Mouse (Mus musculus): ENCODE data around the gene Tex52. TPM values are rescaled to one million over a fixed set of nuclear protein-coding genes. Genes with fewer than 3 reads are reported as not detected.

Gene Tex52
- 0.26 and 0.44 TPM in 2 replicates for polyA plus RNA-seq (2015; fragmentation: Nextera tagmentation; extraction: Ambion mirVana)

DNA sequence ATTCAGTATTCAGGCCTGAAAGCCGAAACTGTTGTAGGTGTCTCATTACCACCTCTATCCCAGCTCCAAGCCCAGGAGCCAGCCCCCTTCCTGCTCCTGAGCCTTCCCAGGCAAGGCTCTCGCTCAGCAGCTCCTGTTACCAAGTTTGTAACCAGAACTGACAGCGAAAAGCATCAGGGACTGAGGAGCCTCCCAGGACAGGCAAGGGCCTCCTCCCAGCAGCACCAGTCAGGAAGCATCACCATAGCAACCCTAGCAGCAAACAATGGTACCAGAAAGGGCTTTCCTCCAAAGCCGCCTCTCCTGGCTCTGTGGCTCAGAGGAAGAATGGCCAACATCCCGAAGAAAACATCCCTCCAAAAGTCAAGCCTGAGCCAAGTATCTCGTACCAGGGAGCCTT lies at the start of gene Tex52, which contains the start of gene Gm44596:
Gene Tex52, plus strand, starts transcription at position 265 of the 400 bp plus-strand sequence.
Gene Gm44596, plus strand, starts transcription at position 312 of the 400 bp plus-strand sequence.
- Histone ChIP-seq H3K9ac (no peak within 1 kb of the TSS), H3K36me3 (peaks cover 63% of the 10 kb centered on the region), H3K27ac (no peak within 1 kb of the TSS), H3K27me3 (no peaks in the 10 kb centered on the region), H3K4me3 (replicated peaks) (no peak within 1 kb of the TSS), H3K4me1 (peaks cover 7% of the 10 kb centered on the region; the same call in 1 of the 2 replicates), H3K9me3 (replicated peaks) (no peaks in the 10 kb centered on the region), H3K4me2 (no peak within 1 kb of the TSS)
- peak; percentile 72 for ATAC-seq (replicated peaks; ENCODE audit: low FRiP score)
- 40% methylated on average over 6 of the region's 6 CpGs for WGBS

DNA sequence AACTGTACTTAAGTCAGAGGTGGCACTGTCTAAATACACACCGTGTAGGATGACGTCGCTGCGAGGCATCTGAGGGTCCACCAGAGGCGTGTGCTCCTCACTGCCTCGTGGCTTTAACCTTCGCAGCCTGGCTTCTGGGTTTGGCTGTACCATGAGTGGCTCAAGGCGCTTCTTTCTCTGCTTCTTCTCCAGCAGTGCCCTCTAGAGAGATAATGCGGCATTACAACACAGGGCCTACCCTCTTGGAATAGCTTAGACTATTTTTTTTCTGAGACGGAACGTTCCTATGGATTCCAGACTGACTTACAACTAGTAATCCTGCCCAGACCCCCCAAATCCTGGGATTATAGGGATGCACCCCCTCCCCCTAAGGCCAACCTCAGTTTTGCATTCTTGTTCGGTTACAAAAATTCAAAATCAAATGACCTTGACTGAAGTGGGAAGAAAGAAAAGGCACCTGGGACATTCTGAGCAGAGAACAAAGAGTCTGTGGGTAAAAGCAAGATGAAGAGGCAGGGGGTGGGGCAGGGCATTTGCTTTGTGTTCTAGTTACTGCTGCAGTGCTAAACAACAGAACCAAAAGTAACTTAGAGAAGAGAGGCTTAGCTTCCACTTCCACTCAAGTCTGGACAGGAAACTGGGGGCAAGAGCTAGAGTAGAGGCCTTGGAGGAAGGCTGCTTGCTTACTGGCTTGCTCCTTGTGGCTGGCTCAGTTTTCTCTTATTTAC lies 40.7 kb upstream of the Tex52 start:
- no peak overlapping the region for H3K4me2 ChIP-seq

DNA sequence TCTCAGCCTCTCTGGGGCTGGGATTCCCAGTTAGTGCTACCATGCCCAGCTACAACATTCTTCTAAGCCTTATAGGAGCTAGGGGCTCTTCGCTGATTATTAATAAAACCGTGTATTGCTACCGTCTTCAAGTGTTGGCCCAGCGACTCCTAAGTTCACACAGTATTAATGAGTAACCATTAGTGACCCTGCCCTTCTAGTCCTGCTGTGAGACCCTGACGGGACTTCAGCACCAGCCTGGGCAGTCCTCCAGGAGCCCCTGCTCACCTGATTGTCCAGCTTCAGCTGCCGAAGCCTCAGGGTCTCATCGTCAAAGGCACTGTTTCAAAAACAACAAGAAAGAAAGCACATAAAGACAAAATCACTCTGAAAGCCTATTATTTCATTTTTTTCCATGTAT lies 37.8 kb upstream of the Tex52 start:
- ATAC-seq (replicated peaks; ENCODE audit: low FRiP score): peak; percentile 53; the same call in 1 of the 2 replicates
- Histone ChIP-seq H3K4me1 (peaks cover 34% of the 10 kb centered on the region), H3K9me3 (replicated peaks) (no peaks in the 10 kb centered on the region), H3K9ac (no peak overlapping the region), H3K27ac (peak overlapping the region; percentile 52), H3K27me3 (no peaks in the 10 kb centered on the region), H3K36me3 (peaks cover 38% of the 10 kb centered on the region), H3K4me2 (no peak overlapping the region), H3K4me3 (replicated peaks) (no peak overlapping the region)
- 60% methylated on average over 7 of the region's 7 CpGs for WGBS

More for the DNA sequence above, 40.7 kb upstream of the Tex52 start:
- ATAC-seq (replicated peaks; ENCODE audit: low FRiP score): peak; percentile 43; the same call in 1 of the 2 replicates
- 36% methylated on average over 12 of the region's 12 CpGs for WGBS
- no peak overlapping the region for H3K27ac ChIP-seq
- no peak overlapping the region for H3K9ac ChIP-seq
- no peaks in the 10 kb centered on the region for H3K9me3 ChIP-seq (replicated peaks)
- peaks cover 59% of the 10 kb centered on the region for H3K36me3 ChIP-seq
- no peak overlapping the region for H3K4me3 ChIP-seq (replicated peaks)
- peaks cover 30% of the 10 kb centered on the region for H3K4me1 ChIP-seq
- no peaks in the 10 kb centered on the region for H3K27me3 ChIP-seq

DNA sequence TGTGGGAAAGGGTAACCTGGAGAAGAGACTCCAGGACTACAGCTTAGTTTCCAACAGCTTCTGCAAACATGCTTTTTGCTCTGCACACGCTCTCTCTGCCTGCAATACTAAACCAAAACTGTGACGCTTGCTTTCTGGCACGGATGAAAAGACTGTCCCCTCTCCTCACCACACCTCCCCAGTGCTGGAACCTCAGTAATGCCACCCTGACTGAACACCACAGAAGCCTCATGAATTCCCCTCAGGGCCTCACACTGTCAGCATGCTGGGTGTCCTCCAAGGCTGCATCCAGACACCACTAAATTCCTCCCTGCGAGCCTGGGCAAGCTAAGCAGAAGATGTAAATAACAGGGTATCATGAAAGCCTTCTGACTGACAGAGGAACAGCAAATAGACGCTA lies 36.4 kb upstream of the Tex52 start:
- Histone ChIP-seq H3K36me3 (peaks cover 34% of the 10 kb centered on the region), H3K27ac (peak overlapping the region; percentile 37; the same call in 1 of the 2 replicates), H3K9ac (no peak overlapping the region), H3K4me1 (peaks cover 34% of the 10 kb centered on the region), H3K4me3 (replicated peaks) (no peak overlapping the region), H3K9me3 (replicated peaks) (no peaks in the 10 kb centered on the region), H3K4me2 (no peak overlapping the region), H3K27me3 (no peaks in the 10 kb centered on the region)
- no peak for ATAC-seq (replicated peaks; ENCODE audit: low FRiP score)
- WGBS: 37% methylated on average over 5 of the region's 5 CpGs

DNA sequence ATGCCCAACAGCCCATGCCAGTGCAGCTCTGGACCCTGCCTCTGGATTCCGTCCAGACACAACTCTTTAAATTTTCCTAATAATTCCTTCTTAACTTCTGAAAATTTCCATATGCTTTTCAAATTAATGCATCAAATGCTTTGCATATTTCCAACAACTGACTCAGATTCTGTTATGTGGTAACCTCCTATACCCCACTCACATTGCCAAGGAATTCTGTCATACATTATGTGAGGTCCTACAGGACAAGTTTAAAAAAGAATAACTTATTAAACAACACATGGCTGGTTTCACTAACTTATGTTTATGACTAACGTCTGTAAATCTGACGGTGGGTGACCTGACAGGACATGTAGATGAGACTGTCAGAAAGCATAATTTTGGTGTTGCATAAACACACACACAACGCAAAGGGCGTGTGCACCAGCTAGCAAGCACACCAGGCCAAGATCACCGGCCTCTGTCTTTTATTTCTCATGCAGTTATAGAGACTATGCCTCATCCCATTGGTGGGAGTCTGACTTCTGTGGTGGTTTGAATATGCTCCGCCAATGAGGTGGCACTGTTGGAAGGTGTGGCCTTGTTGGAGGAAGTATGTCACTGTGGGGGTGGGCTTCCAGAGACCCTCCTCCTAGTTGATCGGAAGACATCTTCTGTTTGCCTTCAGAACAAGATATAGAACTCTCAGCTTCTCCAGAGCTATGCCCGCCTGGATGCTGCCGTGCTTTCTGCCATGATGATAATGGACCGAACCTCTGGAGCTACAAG lies 33.1 kb upstream of the Tex52 start:
- no peak overlapping the region for H3K4me2 ChIP-seq
- WGBS: 86% methylated on average over 11 of the region's 11 CpGs
- peaks cover 20% of the 10 kb centered on the region for H3K4me1 ChIP-seq
- H3K9me3 ChIP-seq (replicated peaks): no peaks in the 10 kb centered on the region
- H3K4me3 ChIP-seq (replicated peaks): no peak overlapping the region
- no peaks in the 10 kb centered on the region for H3K27me3 ChIP-seq
- peak overlapping the region; percentile 56; the same call in 1 of the 2 replicates for H3K27ac ChIP-seq
- no peak overlapping the region for H3K9ac ChIP-seq
- H3K36me3 ChIP-seq: peaks cover 22% of the 10 kb centered on the region
- ATAC-seq (replicated peaks; ENCODE audit: low FRiP score): 0 out of 2 replicates have a peak, but pooled peaks have one; percentile 18

DNA sequence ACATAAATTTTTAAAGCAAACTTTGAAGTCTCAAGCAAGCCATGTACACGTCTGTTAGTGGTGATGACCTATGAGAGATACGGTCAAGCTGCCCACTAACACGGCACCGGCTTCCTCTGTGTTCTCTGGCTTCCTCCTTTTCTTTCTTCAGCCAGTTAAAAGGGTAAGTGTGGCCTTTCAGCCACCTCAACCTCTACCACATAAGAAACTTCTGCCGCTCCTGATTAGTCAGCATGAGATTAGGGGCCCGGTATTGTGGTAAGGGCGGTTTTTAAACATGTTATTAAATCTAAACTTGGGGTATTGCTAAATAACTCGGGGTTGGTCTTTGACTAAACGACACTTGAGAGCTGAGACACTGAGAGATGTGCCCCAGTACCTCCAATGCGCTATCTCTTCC lies 29.6 kb upstream of the Tex52 start:
- H3K9ac ChIP-seq: no peak overlapping the region
- no peaks in the 10 kb centered on the region for H3K27me3 ChIP-seq
- no peak overlapping the region for H3K4me3 ChIP-seq (replicated peaks)
- H3K4me1 ChIP-seq: peaks cover 15% of the 10 kb centered on the region
- WGBS: 83% methylated on average over 10 of the region's 10 CpGs
- no peaks in the 10 kb centered on the region for H3K9me3 ChIP-seq (replicated peaks)
- no peak overlapping the region for H3K27ac ChIP-seq
- H3K36me3 ChIP-seq: peaks cover 28% of the 10 kb centered on the region
- H3K4me2 ChIP-seq: no peak overlapping the region
- no peak for ATAC-seq (replicated peaks; ENCODE audit: low FRiP score)

DNA sequence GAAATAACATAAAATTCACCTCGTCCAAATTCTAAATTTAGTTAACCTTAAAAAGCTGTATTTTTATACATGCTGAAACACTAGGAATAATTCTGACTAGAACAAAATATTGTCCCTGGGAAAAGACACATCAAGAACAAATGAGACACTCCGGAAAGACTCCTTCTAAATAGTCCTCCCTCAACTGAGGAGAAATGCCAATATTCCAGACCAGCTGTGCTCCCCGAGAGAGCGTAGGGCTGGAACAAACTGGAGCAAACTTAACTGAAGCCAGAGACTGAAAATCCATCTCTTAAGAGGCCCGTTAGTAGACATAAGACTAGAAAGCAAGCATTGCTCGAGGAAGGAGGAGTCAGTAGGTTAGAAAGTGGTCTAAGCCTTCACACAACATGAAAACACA lies 28.5 kb upstream of the Tex52 start:
- WGBS: 83% methylated on average over 6 of the region's 6 CpGs
- no peak overlapping the region for H3K4me3 ChIP-seq (replicated peaks)
- no peak overlapping the region for H3K27ac ChIP-seq
- no peak overlapping the region for H3K4me2 ChIP-seq
- peaks cover 15% of the 10 kb centered on the region for H3K4me1 ChIP-seq
- H3K27me3 ChIP-seq: no peaks in the 10 kb centered on the region
- no peaks in the 10 kb centered on the region for H3K9me3 ChIP-seq (replicated peaks)
- ATAC-seq (replicated peaks; ENCODE audit: low FRiP score): no peak
- no peak overlapping the region for H3K9ac ChIP-seq
- H3K36me3 ChIP-seq: peaks cover 33% of the 10 kb centered on the region

DNA sequence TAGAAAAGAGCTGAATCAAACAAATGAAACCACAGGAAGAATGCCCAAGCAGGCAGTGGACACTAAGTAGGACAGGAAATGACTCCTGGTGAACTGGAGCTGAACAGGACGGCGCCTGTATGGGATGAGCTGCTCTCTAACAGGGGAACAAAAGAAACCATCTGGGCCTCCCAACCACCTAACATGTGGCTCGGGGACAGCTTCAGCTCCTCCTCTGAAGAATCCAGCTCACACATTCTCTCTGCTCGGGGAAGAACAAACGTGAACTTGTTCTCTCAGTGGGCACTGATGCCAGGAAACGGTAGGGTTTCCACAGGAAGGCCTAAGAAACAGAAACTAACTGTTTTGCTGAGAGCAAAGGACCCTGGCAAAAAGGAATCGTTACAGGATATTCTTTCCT lies 25.5 kb upstream of the Tex52 start:
- Histone ChIP-seq H3K27me3 (no peaks in the 10 kb centered on the region), H3K4me3 (replicated peaks) (no peak overlapping the region), H3K36me3 (peaks cover 19% of the 10 kb centered on the region), H3K9ac (no peak overlapping the region), H3K4me2 (no peak overlapping the region), H3K9me3 (replicated peaks) (no peaks in the 10 kb centered on the region), H3K27ac (peak overlapping the region; percentile 64; the same call in 1 of the 2 replicates), H3K4me1 (peaks cover 24% of the 10 kb centered on the region)
- 45% methylated on average over 7 of the region's 7 CpGs for WGBS
- no peak for ATAC-seq (replicated peaks; ENCODE audit: low FRiP score)

DNA sequence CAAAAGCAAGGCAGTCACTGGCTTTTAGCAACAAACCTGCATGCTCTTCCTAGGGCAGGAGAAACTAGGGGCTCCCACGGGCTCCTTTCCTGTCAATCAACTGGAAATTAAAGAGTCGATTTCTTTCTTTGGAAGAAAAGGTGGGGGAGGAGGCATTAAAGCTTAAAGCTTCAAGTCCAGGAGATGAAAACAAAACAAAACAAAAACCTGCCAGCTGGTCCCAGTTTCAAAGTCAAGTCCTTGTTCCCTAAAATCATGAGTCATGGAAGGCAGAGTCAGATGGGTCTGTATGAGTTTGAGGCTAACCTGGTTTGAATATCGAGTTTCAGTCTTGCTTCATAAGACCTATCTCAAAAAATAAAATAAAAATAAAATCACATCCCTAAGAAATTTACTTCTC lies 21.1 kb upstream of the Tex52 start:
- peak overlapping the region; percentile 85 for H3K4me2 ChIP-seq
- peak overlapping the region; percentile 91; the same call in 1 of the 2 replicates for H3K4me3 ChIP-seq (replicated peaks)
- H3K36me3 ChIP-seq: peaks cover 41% of the 10 kb centered on the region
- H3K27me3 ChIP-seq: no peaks in the 10 kb centered on the region
- peak overlapping the region; percentile 73 for H3K27ac ChIP-seq
- no peak for ATAC-seq (replicated peaks; ENCODE audit: low FRiP score)
- peaks cover 25% of the 10 kb centered on the region for H3K4me1 ChIP-seq
- no peaks in the 10 kb centered on the region for H3K9me3 ChIP-seq (replicated peaks)
- 33% methylated on average over 3 of the region's 3 CpGs for WGBS
- H3K9ac ChIP-seq: no peak overlapping the region

DNA sequence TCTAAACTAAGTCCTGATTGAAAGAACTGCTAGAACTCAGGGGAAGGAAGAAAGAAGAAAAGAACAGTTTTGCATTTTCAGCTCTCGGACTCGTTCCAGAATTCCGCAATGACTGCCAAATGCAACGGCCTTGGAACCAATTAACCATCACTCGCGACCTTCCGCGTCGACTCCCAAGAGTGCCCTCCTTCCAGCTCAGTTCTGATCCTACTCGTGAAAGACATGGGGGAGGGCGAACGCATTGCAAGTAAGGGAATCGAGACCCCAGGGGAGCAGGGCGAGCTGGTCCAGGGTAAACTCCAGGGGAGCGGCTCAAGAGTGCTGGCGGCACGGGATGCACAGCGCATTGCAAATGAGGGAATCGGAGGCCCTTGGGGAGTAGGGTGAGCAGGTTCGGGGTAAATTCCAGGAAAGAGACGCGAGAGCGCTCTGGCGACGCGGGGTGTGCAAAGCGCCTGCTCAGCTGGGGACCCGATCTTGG lies 20.0 kb upstream of the Tex52 start:
- Histone ChIP-seq H3K9ac (peak overlapping the region; percentile 78), H3K4me2 (peak overlapping the region; percentile 85), H3K9me3 (replicated peaks) (no peaks in the 10 kb centered on the region), H3K4me1 (peaks cover 20% of the 10 kb centered on the region), H3K36me3 (peaks cover 37% of the 10 kb centered on the region), H3K4me3 (replicated peaks) (peak overlapping the region; percentile 91), H3K27ac (peak overlapping the region; percentile 92), H3K27me3 (no peaks in the 10 kb centered on the region)
- under 1% methylated on average over 28 of the region's 28 CpGs for WGBS
- ATAC-seq (replicated peaks; ENCODE audit: low FRiP score): peak; percentile 70

DNA sequence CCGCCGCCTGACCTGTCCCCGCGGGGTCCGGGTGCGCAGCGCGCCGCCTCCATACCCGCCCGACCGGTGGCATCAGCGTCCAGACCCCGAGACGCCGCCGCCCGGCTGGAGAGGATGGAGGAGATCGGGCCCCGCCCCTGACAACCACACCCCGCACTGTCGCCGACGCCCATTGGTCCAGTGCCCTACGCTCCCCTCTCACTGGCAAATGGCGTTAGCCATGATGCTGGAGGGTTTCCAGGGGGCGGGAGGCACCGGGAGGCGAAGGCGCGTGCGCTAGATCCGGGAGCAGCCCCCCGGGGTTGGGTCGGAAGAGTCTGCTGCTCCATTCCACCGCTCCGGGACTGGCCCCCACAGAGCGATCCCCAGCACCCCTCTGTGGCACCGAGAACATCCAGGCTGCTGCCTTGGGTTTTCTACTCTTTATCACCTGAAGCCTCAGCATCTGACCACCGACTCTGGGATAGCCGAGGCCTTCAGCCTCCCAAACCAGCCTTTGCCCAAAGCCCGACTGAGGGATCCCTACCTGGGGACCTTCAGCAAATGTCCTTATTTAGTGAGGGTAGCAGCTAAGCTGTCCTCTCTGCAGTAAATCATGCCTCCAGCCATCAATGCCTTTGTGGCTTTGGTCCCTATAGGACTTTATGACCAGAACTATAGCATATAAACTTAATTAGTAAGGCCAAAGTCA lies 19.4 kb upstream of the Tex52 start, which contains the start of gene Tulp3:
Gene Tulp3, minus strand, starts transcription at position 126 of the 691 bp plus-strand sequence.
- H3K9me3 ChIP-seq (replicated peaks): no peaks in the 10 kb centered on the region
- WGBS: under 1% methylated on average over 42 of the region's 42 CpGs
- peak; percentile 99 for ATAC-seq (replicated peaks; ENCODE audit: low FRiP score)

More for the DNA sequence above, 19.4 kb upstream of the Tex52 start, which contains the start of gene Tulp3:
- Histone ChIP-seq H3K27me3 (no peaks in the 10 kb centered on the region), H3K27ac (peak within 1 kb of the TSS; percentile 92), H3K4me1 (peaks cover 24% of the 10 kb centered on the region), H3K4me2 (peak within 1 kb of the TSS; percentile 85), H3K9ac (peak within 1 kb of the TSS; percentile 78), H3K4me3 (replicated peaks) (peak within 1 kb of the TSS; percentile 91), H3K36me3 (peaks cover 31% of the 10 kb centered on the region)

All from kidney, embryonic 15.5 days (tissue).